Mouse (Mus musculus): Measurements from ENCODE around the gene Kpna2.
A peak's percentile ranks its signal among the peaks of the same experiment; 100 is the strongest.
"Not testable (repeated sequence)": the region's sequence is repeated elsewhere in the genome, so short reads cannot be mapped to it uniquely, and the experiment has no call there.

Kpna2 gene

GRCm38 (mm10) chr11:106999151-106999948 lies at the start of gene Kpna2:
Gene Kpna2, minus strand, starts transcription at chr11:106999541.
- DNase-seq = peak; percentile 81 to 83

DNA sequence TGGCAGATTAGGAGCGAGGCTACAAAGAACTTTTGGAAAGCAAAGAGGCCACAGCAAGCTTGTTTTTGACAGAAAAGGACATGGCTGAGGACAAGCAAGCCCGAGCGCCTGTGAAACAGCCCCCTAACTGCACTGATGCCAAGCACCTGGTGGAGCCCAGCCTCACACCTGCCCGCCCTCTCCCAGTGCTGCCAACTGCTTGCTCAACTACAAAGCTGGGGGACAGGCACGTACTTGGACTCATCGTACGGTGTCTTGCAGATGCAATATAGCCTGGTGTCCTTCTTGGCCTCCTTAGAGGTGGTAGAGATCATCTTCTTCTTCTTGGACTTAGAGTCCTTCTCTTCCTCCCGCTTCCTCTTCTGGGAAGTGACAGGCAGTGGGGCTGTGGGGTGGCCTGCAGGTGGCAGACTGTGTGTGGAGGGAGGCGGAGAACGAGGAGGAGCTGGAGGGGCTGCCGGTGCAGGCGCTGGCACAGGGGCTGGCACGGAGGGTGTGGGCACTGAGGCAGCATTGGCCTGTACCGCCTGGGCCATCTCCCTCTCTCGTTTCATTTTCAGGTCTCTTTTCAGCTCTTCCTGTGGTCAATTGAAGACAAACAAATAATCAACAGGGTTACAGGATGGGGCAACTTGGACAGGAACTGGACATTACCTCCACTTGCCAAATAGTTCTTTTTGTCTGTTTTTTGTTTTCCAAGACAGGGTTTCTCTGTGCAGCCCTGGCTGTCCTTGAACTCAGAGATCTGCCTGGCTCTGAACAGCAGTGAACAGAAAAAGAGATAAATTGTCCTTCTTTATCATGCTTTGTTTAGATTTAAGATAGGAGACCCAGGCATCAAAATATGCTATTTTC lies 47.7 kb upstream of the Kpna2 start:
- no peak for DNase-seq

GRCm38 (mm10) chr11:107045546-107045945 lies 46.2 kb upstream of the Kpna2 start:
- DNase-seq = no peak

GRCm38 (mm10) chr11:107044321-107044720 lies 45.0 kb upstream of the Kpna2 start:
- peak in 1 of 2 experiments; percentile 70 for DNase-seq

DNA sequence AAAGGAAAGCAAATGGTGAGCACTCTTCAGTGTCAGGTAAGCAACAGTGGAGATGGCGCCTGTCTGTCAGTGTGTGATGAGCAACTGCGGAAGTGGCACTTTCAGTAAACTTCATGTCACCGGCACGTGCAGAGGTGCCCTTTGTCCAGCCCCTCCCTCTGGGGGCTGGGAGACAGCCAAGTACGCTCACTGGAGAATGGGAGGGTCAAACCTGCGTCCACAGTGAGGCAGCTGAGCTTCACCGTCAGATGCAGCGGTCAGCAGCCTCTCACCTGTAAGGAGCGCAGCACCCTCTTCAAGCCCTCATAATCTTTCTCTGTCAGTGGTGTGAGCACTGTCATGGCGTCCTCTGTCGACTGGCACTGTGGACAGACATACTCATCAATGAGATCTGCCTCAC lies 44.0 kb upstream of the Kpna2 start:
- DNase-seq = no peak

- no peak for DNase-seq
Measured at GRCm38 (mm10) chr11:107041396-107041795, 42.1 kb upstream of the Kpna2 start.

GRCm38 (mm10) chr11:107039417-107039816 lies 40.1 kb upstream of the Kpna2 start:
- DNase-seq = no peak

DNA sequence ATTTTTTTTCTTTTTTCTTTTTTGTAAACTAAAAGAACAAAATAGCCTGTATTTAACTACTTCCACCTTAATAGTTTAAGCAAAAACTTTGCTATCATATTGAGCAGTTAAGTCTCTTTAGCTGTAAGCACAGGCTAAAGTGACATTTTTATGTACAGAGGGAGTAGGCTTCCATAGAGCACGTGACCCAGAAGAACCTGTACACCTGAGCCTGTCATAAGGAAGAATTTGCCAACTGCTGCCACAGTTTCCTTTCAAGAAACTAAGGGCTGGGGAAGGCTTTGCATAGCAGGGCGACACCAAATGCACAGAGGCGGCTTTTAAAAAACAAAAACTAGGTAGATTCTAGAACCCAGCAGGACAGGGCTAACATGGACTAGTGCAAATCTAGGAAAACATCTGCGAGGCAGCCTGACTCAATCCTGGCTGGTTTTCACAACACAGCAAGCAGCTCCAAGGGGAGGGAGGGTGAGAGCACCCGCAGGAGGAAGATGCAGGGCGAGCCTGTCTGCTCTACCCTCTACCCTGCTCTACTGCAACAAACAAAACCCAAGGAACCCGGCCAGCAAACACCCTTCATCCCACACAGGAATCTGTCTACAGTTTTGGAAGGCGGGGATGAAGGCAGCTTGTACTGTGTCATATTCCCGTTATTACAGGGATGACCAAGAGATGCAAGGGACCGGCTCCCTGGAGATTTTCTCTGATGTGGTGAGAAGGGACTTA lies 34.9 kb upstream of the Kpna2 start:
- no peak for DNase-seq

DNA sequence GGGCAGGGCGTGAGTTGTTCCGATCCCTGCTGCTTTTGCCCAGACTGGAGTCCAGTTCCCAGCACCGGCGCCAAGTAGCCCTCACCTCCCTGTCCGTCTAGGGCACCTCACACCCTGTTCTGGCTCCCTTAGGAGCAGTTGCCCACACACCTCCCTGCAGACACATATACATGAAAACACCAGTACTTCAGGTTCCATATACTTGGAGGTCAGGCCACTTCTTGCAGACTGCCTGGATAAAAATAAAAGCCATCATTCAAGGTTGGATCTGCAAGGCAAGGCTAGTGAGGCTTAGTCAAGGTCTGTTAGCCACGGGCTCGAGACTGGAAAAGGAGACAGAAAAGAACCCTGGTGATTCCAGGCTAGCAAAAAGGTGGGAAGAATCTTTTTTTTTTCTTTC lies 32.3 kb upstream of the Kpna2 start:
- DNase-seq = no peak

- no peak for DNase-seq
Measured at GRCm38 (mm10) chr11:107029536-107029935, 30.2 kb upstream of the Kpna2 start.

DNA sequence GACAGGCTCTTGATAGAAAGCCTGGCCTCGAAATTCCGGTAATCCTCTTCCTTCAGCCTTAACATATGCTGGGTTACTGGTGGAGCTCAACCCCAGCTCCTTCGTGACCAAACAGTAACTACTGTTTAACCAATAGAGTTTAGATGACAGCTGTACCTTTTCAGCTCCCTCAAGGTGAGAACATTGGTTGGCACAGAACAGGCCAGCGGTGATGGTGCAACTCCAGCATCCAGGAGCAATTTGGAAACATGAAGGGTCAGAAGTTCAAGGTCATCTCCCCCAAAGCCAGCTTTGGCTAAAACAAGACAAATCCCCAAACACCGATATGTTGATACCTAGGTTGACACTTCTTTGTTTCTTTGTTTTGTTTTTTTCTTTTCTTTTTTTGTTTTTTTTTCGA lies 29.4 kb upstream of the Kpna2 start:
- no peak for DNase-seq

DNA sequence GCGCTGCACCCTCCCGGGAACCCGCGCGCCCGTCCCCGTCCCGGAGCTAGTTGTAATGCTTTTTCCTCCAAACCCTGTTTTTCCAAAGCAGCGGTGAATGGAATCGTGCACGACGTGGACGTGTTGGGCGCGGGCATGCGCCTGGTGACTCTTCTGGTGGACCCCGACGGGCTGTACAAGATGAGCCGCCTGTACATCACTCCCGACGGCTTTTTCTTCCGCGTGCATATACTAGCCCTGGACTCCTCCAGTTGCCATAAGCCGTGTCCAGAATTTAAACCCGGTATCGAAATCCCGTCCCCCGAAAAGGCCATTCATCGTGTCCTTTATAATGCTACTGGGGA lies 28.9 kb upstream of the Kpna2 start:
- no peak for DNase-seq

GRCm38 (mm10) chr11:107027431-107028274 lies 28.3 kb upstream of the Kpna2 start:
- DNase-seq = peak; percentile 84 to 90

- DNase-seq = no peak
Measured at GRCm38 (mm10) chr11:107026554-107027430, 27.5 kb upstream of the Kpna2 start.

- peak; percentile 22 to 32 for DNase-seq
Measured at GRCm38 (mm10) chr11:107025411-107026321, 26.3 kb upstream of the Kpna2 start, which contains the start of gene 1810010H24Rik. Gene 1810010H24Rik, plus strand, starts transcription at chr11:107025681.

- DNase-seq = no peak
Measured at GRCm38 (mm10) chr11:107024406-107024805, 25.1 kb upstream of the Kpna2 start.

DNA sequence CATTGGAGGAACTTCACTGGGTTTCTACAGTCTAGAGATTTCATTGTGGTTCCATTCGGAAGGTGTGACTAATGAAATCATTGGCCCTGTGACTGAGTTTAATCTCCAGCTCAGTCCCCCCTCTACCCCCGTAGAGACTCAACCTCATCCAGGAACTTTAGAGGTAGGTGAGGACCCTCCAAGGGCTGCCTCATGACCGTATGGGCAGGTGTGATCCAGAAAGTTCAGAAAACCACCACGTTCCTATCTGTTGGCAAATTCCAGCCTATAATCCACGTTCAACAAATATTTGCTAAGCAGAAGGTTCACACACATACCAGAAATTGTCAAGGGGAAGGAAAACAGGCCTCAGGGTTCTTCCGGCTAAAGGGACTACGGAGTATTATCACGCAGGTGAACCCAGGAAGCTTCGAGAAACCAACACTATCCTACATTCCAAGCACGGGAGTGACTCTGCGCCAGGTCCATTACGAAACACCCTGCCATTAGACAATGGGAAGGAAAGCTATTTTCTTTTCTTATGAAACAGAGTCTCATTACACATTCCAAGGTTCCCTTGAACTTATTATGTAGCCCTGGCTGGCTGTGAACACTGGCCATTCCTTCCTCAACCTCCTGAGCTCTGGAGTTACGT lies 22.8 kb upstream of the Kpna2 start:
- no peak for DNase-seq

DNA sequence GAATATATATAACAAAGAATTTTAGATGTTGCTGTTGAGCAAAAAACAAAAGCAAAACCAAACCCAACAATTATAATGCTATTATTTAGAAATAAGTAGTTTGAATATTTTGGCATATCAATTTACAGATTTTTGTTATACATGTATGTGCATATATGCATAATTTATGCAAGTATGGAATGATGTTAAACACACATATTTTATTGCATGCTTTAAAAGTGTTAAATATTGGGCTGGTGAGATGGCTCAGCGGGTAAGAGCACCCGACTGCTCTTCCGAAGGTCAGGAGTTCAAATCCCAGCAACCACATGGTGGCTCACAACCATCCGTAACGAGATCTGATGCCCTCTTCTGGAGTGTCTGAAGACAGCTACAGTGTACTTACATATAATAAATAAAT lies 20.4 kb upstream of the Kpna2 start:
- DNase-seq = not testable (repeated sequence)

DNA sequence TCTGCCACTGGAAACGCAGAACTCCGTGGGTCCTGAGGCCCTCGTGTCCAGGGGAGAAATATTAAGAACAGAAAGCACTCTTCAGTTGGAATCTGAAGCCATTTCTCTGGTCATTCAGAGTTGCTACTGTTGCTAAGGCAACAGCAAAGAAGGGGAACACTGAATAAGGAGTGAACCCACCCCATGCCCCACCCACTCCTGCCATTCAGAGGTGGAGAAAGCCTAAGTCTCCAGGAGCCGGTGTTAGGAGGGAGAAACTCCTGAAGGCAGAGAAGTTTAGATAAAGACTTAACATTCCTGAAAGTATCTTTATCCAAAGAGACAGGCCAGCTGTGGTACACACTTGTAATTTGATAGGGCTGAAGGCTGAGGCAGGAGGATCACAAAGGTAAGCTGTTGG lies 20.0 kb upstream of the Kpna2 start:
- no peak for DNase-seq

DNA sequence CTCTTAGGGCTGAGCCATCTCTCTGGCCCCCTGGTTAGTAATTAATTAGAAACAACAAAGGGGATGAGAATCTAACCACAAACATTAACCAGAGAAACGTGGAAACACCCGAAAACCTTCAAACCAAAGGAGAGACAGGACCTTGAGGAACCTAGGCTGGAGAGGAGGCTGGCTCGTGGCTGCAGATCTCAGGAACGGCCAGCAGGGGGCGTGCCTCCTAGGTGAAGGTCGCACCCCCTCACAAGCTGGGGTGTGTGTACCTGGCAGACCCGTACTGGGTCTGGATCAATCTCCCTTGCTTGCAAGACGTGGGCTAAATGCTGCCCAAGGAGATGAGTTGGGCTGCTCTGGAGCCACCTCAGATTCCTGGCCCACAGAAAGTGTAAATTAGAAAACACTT lies 19.3 kb upstream of the Kpna2 start:
- DNase-seq = no peak

All from spleen, adult 18-20 months (tissue).